Comparison of ENCODE assay signal across 7 mouse cellular contexts in genomic region chr5:144357551-144357880, GRCm38 (mm10). TPM values are rescaled to one million over a fixed set of nuclear protein-coding genes. Genes with fewer than 3 reads are reported as not detected.
DNase-seq lines count a peak whose midpoint lies in the region; ATAC-seq lines count a peak whose summit lies in the region.

No protein-coding gene starts in this region.

- WGBS in lung, embryonic 16.5 days: under 1% methylated on average over 27 of the region's 27 CpGs
- WGBS in forebrain, embryonic 10.5 days: 0% methylated on average over 27 of the region's 27 CpGs
- WGBS in intestine, embryonic 16.5 days: under 1% methylated on average over 27 of the region's 27 CpGs
- 0% methylated on average over 27 of the region's 27 CpGs for WGBS in neural tube, embryonic 14.5 days

- no peaks in the 10 kb centered on the region for H3K36me3 ChIP-seq in lung, embryonic 16.5 days (ENCODE audit: control insufficient read depth, insufficient read depth, low read length)
- no peaks in the 10 kb centered on the region for H3K36me3 ChIP-seq in forebrain, embryonic 10.5 days (replicated peaks)
- H3K36me3 ChIP-seq in intestine, embryonic 16.5 days (ENCODE audit: control insufficient read depth, insufficient read depth, low read length): no peaks in the 10 kb centered on the region
- H3K36me3 ChIP-seq in neural tube, embryonic 14.5 days (ENCODE audit: control insufficient read depth, insufficient read depth, low read length): no peaks in the 10 kb centered on the region

- no peak for ATAC-seq in lung, embryonic 16.5 days (ENCODE audit: low read depth)
- peak; percentile 19 for ATAC-seq in intestine, embryonic 16.5 days
- ATAC-seq in neural tube, embryonic 14.5 days (ENCODE audit: low read depth): peak; percentile 59; the same call in 1 of the 2 replicates

- H3K4me1 ChIP-seq in lung, embryonic 16.5 days (replicated peaks; ENCODE audit: control insufficient read depth, insufficient read depth, low read length): peaks cover 2% of the 10 kb centered on the region; the same call in 1 of the 2 replicates
- H3K4me1 ChIP-seq in forebrain, embryonic 10.5 days: peaks cover 23% of the 10 kb centered on the region
- peaks cover 18% of the 10 kb centered on the region for H3K4me1 ChIP-seq in intestine, embryonic 16.5 days (ENCODE audit: control insufficient read depth, insufficient read depth, low read length)
- peaks cover 8% of the 10 kb centered on the region; the same call in 1 of the 2 replicates for H3K4me1 ChIP-seq in neural tube, embryonic 14.5 days (ENCODE audit: control insufficient read depth, insufficient read depth, low read length)

- H3K4me2 ChIP-seq in lung, embryonic 16.5 days (ENCODE audit: low read depth, low read length): peak overlapping the region; percentile 90
- H3K4me2 ChIP-seq in intestine, embryonic 16.5 days (ENCODE audit: low read depth, low read length): peak overlapping the region; percentile 82
- H3K4me2 ChIP-seq in neural tube, embryonic 14.5 days (ENCODE audit: low read depth, low read length): peak overlapping the region; percentile 91

- peak overlapping the region; percentile 91 for H3K27ac ChIP-seq in lung, embryonic 16.5 days (ENCODE audit: low read length)
- peak overlapping the region; percentile 83 for H3K27ac ChIP-seq in forebrain, embryonic 10.5 days
- peak overlapping the region; percentile 86 for H3K27ac ChIP-seq in intestine, embryonic 16.5 days (ENCODE audit: low read length)
- H3K27ac ChIP-seq in neural tube, embryonic 14.5 days (ENCODE audit: low read depth, low read length): no peak overlapping the region

- H3K4me3 ChIP-seq in lung, embryonic 16.5 days (ENCODE audit: low read length): peak overlapping the region; percentile 72
- H3K4me3 ChIP-seq in forebrain, embryonic 10.5 days: peak overlapping the region; percentile 74
- peak overlapping the region; percentile 62 for H3K4me3 ChIP-seq in intestine, embryonic 16.5 days (ENCODE audit: low read length)
- H3K4me3 ChIP-seq in neural tube, embryonic 14.5 days (ENCODE audit: low read depth, low read length): peak overlapping the region; percentile 40

- H3K9ac ChIP-seq in lung, embryonic 16.5 days (ENCODE audit: low read length): peak overlapping the region; percentile 78
- H3K9ac ChIP-seq in intestine, embryonic 16.5 days (ENCODE audit: low read depth, low read length): peak overlapping the region; percentile 79
- H3K9ac ChIP-seq in neural tube, embryonic 14.5 days (replicated peaks; ENCODE audit: low read depth, low read length): peak overlapping the region; percentile 17; the same call in 1 of the 2 replicates

- H3K27me3 ChIP-seq in lung, embryonic 16.5 days (ENCODE audit: control insufficient read depth, insufficient read depth, low read depth, low read length): peaks cover 4% of the 10 kb centered on the region; the same call in 1 of the 2 replicates
- H3K27me3 ChIP-seq in forebrain, embryonic 10.5 days (ENCODE audit: poor library complexity, severe bottlenecking): peaks cover 37% of the 10 kb centered on the region
- H3K27me3 ChIP-seq in intestine, embryonic 16.5 days (replicated peaks; ENCODE audit: control insufficient read depth, insufficient read depth, low read length): no peaks in the 10 kb centered on the region
- peaks cover 23% of the 10 kb centered on the region for H3K27me3 ChIP-seq in neural tube, embryonic 14.5 days (ENCODE audit: control insufficient read depth, insufficient read depth, low read length)

- H3K9me3 ChIP-seq in lung, embryonic 16.5 days (ENCODE audit: control insufficient read depth, low read length): no peaks in the 10 kb centered on the region
- no peaks in the 10 kb centered on the region for H3K9me3 ChIP-seq in forebrain, embryonic 10.5 days
- no peaks in the 10 kb centered on the region for H3K9me3 ChIP-seq in intestine, embryonic 16.5 days (ENCODE audit: control insufficient read depth, low read length)
- no peaks in the 10 kb centered on the region for H3K9me3 ChIP-seq in neural tube, embryonic 14.5 days (ENCODE audit: control insufficient read depth, low read length)

- no peak for DNase-seq in lung, adult 18-20 months
- DNase-seq in forebrain, embryonic 10.5 days (ENCODE audit: extremely low spot score, low spot score): no peak
- DNase-seq in adrenal gland, adult 8-10 months: no peak
- no peak for DNase-seq in cerebellum, adult 9-10 months

RNA-seq across cellular contexts. Expression of gene Baiap2l1, which starts 0.4 kb away (rescaled TPM):
- polyA plus RNA-seq in lung, embryonic 16.5 days (2015; fragmentation: Nextera tagmentation; extraction: Ambion mirVana): 12.2 and 12.3 TPM in 2 replicates
- 5.3 and 5.7 TPM in 2 replicates for polyA plus RNA-seq in forebrain, embryonic 10.5 days (2016; fragmentation: Nextera tagmentation; extraction: Ambion mirVana)
- polyA plus RNA-seq in intestine, embryonic 16.5 days (2015; fragmentation: Nextera tagmentation; extraction: Ambion mirVana): 32.0 and 37.2 TPM in 2 replicates
- polyA plus RNA-seq in neural tube, embryonic 14.5 days (2014; fragmentation: Nextera tagmentation; extraction: Ambion mirVana): 1.2 and 1.9 TPM in 2 replicates
- 10 to 100 TPM in 2 of 4 experiments, 1 to 10 TPM in 2; 6.2 to 21.3 (median 11.1) TPM for total RNA-seq in adrenal gland, adult 8-10 months (2022)

Comparison
In these comparisons a context has a peak if more than half of its experiments do, and no peak if none do; other contexts are left out.
1. H3K9ac ChIP-seq: peak in every context shown above with its lines; median percentile 79 in intestine, embryonic 16.5 days; 78 in lung, embryonic 16.5 days; 17 in neural tube, embryonic 14.5 days.